Mouse (Mus musculus): ENCODE results near the gene Parvb. TPM values are rescaled to one million over a fixed set of nuclear protein-coding genes. Genes with fewer than 3 reads are reported as not detected.
A peak's percentile ranks its signal among the peaks of the same experiment; 100 is the strongest.

The Parvb gene
- polyA plus RNA-seq (2015; fragmentation: Nextera tagmentation; extraction: Ambion mirVana), result 8.5 and 9.0 TPM in 2 replicates

GRCm38 (mm10) chr15:84231721-84232561, at the start of gene Parvb:
Gene Parvb (plus strand): TSS chr15:84232043.
- Histone ChIP-seq H3K36me3 (no peaks in the 10 kb centered on the region), H3K4me3 (peak within 1 kb of the TSS; percentile 46), H3K4me2 (peak within 1 kb of the TSS; percentile 87), H3K4me1 (replicated peaks) (peaks cover 52% of the 10 kb centered on the region), H3K27me3 (peaks cover 7% of the 10 kb centered on the region; the same call in 1 of the 2 replicates), H3K9ac (peak within 1 kb of the TSS; percentile 73), H3K27ac (replicated peaks) (peak within 1 kb of the TSS; percentile 74), H3K9me3 (no peaks in the 10 kb centered on the region)
- peak; percentile 52 for ATAC-seq (ENCODE audit: low read depth)
- under 1% methylated on average over 53 of the region's 53 CpGs for WGBS

- ATAC-seq (ENCODE audit: low read depth), result no peak
- Histone ChIP-seq H3K9me3 (no peaks in the 10 kb centered on the region), H3K27me3 (0 out of 2 replicates have a peak, but pooled peaks cover 3% of the 10 kb centered on the region), H3K4me2 (no peak overlapping the region), H3K36me3 (no peaks in the 10 kb centered on the region), H3K4me3 (no peak overlapping the region), H3K4me1 (replicated peaks) (peaks cover 5% of the 10 kb centered on the region), H3K27ac (replicated peaks) (no peak overlapping the region), H3K9ac (no peak overlapping the region)
- WGBS, result 48% methylated on average over 1 of the region's 1 CpGs
These were observed 47.9 kb upstream of the Parvb start for GRCm38 (mm10) chr15:84183967-84184366.

GRCm38 (mm10) chr15:84186196-84186595, 45.6 kb upstream of the Parvb start:
- Histone ChIP-seq H3K36me3 (no peaks in the 10 kb centered on the region), H3K27ac (replicated peaks) (no peak overlapping the region), H3K4me3 (no peak overlapping the region), H3K9ac (no peak overlapping the region), H3K4me2 (no peak overlapping the region), H3K4me1 (replicated peaks) (peaks cover 11% of the 10 kb centered on the region), H3K9me3 (no peaks in the 10 kb centered on the region), H3K27me3 (0 out of 2 replicates have a peak, but pooled peaks cover 3% of the 10 kb centered on the region)
- no peak for ATAC-seq (ENCODE audit: low read depth)
- 65% methylated on average over 4 of the region's 4 CpGs for WGBS

GRCm38 (mm10) chr15:84188887-84189530, 42.8 kb upstream of the Parvb start:
- Histone ChIP-seq H3K36me3 (no peaks in the 10 kb centered on the region), H3K4me2 (no peak overlapping the region), H3K9ac (no peak overlapping the region), H3K27me3 (no peaks in the 10 kb centered on the region), H3K4me1 (replicated peaks) (peaks cover 23% of the 10 kb centered on the region), H3K9me3 (no peaks in the 10 kb centered on the region), H3K4me3 (no peak overlapping the region), H3K27ac (replicated peaks) (no peak overlapping the region)
- 79% methylated on average over 2 of the region's 2 CpGs for WGBS
- no peak for ATAC-seq (ENCODE audit: low read depth)

- Histone ChIP-seq H3K9ac (no peak overlapping the region), H3K27ac (replicated peaks) (no peak overlapping the region), H3K36me3 (no peaks in the 10 kb centered on the region), H3K4me2 (no peak overlapping the region), H3K4me1 (replicated peaks) (peaks cover 23% of the 10 kb centered on the region), H3K9me3 (no peaks in the 10 kb centered on the region), H3K27me3 (no peaks in the 10 kb centered on the region), H3K4me3 (no peak overlapping the region)
- WGBS, result 40% methylated on average over 3 of the region's 3 CpGs
- 0 out of 2 replicates have a peak, but pooled peaks have one; percentile 10 for ATAC-seq (ENCODE audit: low read depth)
These were observed 42.0 kb upstream of the Parvb start for GRCm38 (mm10) chr15:84189881-84190280.

- Histone ChIP-seq H3K27ac (replicated peaks) (peak overlapping the region; percentile 91), H3K4me2 (peak overlapping the region; percentile 62), H3K4me1 (replicated peaks) (peaks cover 23% of the 10 kb centered on the region), H3K36me3 (peaks cover 14% of the 10 kb centered on the region), H3K27me3 (no peaks in the 10 kb centered on the region), H3K9me3 (no peaks in the 10 kb centered on the region), H3K4me3 (peak overlapping the region; percentile 95), H3K9ac (peak overlapping the region; percentile 90)
- 2% methylated on average over 9 of the region's 9 CpGs for WGBS
- no peak; the same call in 1 of the 2 replicates for ATAC-seq (ENCODE audit: low read depth)
These were observed 40.2 kb upstream of the Parvb start for GRCm38 (mm10) chr15:84191724-84192057.

GRCm38 (mm10) chr15:84192058-84192791, 39.6 kb upstream of the Parvb start, which contains the start of gene Samm50:
Gene Samm50 (plus strand): TSS chr15:84192241.
- H3K27ac ChIP-seq (replicated peaks), result peak within 1 kb of the TSS; percentile 91
- WGBS, result 7% methylated on average over 48 of the region's 48 CpGs
- no peaks in the 10 kb centered on the region for H3K9me3 ChIP-seq
- peak within 1 kb of the TSS; percentile 90 for H3K9ac ChIP-seq
- no peaks in the 10 kb centered on the region for H3K27me3 ChIP-seq
- H3K4me2 ChIP-seq, result peak within 1 kb of the TSS; percentile 62
- peaks cover 23% of the 10 kb centered on the region for H3K4me1 ChIP-seq (replicated peaks)
- H3K4me3 ChIP-seq, result peak within 1 kb of the TSS; percentile 95
- peak; percentile 99 for ATAC-seq (ENCODE audit: low read depth)
- peaks cover 19% of the 10 kb centered on the region for H3K36me3 ChIP-seq

GRCm38 (mm10) chr15:84196486-84197165, 35.2 kb upstream of the Parvb start:
- Histone ChIP-seq H3K9ac (no peak overlapping the region), H3K36me3 (peaks cover 63% of the 10 kb centered on the region), H3K4me2 (no peak overlapping the region), H3K27me3 (no peaks in the 10 kb centered on the region), H3K4me1 (replicated peaks) (peaks cover 13% of the 10 kb centered on the region), H3K4me3 (no peak overlapping the region), H3K27ac (replicated peaks) (no peak overlapping the region), H3K9me3 (no peaks in the 10 kb centered on the region)
- WGBS, result 93% methylated on average over 8 of the region's 8 CpGs
- ATAC-seq (ENCODE audit: low read depth), result no peak

- no peak overlapping the region for H3K9ac ChIP-seq
- H3K27ac ChIP-seq (replicated peaks), result no peak overlapping the region
- no peaks in the 10 kb centered on the region for H3K9me3 ChIP-seq
- peaks cover under 1% of the 10 kb centered on the region; the same call in 1 of the 2 replicates for H3K4me1 ChIP-seq (replicated peaks)
- no peaks in the 10 kb centered on the region for H3K27me3 ChIP-seq
- ATAC-seq (ENCODE audit: low read depth), result no peak
- H3K4me3 ChIP-seq, result no peak overlapping the region
- 97% methylated on average over 4 of the region's 4 CpGs for WGBS
- H3K36me3 ChIP-seq, result peaks cover 92% of the 10 kb centered on the region
- no peak overlapping the region for H3K4me2 ChIP-seq
These were observed 24.5 kb upstream of the Parvb start for GRCm38 (mm10) chr15:84207327-84207726.

GRCm38 (mm10) chr15:84209517-84210412, 22.1 kb upstream of the Parvb start:
- Histone ChIP-seq H3K4me2 (no peak overlapping the region), H3K4me3 (no peak overlapping the region), H3K9ac (no peak overlapping the region), H3K4me1 (replicated peaks) (peaks cover 23% of the 10 kb centered on the region), H3K36me3 (peaks cover 78% of the 10 kb centered on the region), H3K27me3 (no peaks in the 10 kb centered on the region), H3K27ac (replicated peaks) (no peak overlapping the region), H3K9me3 (no peaks in the 10 kb centered on the region)
- WGBS, result 90% methylated on average over 11 of the region's 11 CpGs
- ATAC-seq (ENCODE audit: low read depth), result no peak

- peaks cover 25% of the 10 kb centered on the region for H3K4me1 ChIP-seq (replicated peaks)
- 93% methylated on average over 13 of the region's 13 CpGs for WGBS
- no peak overlapping the region for H3K9ac ChIP-seq
- no peak overlapping the region for H3K4me2 ChIP-seq
- peaks cover 75% of the 10 kb centered on the region for H3K36me3 ChIP-seq
- H3K9me3 ChIP-seq, result no peaks in the 10 kb centered on the region
- no peak for ATAC-seq (ENCODE audit: low read depth)
- H3K27me3 ChIP-seq, result no peaks in the 10 kb centered on the region
- H3K4me3 ChIP-seq, result no peak overlapping the region
- H3K27ac ChIP-seq (replicated peaks), result no peak overlapping the region
These were observed 21.4 kb upstream of the Parvb start for GRCm38 (mm10) chr15:84210461-84210860.
